Mouse (Mus musculus): Measurements from ENCODE around the gene Parva. TPM values are rescaled to one million over a fixed set of nuclear protein-coding genes. Genes with fewer than 3 reads are reported as not detected.

Gene Parva
- polyA plus RNA-seq, 1 experiment = 230 TPM

GRCm38 (mm10) chr7:112397786-112398185 lies 29.5 kb upstream of the Parva start:
- Histone ChIP-seq H3K4me3 (ENCODE audit: insufficient read depth, low read length) (no peak overlapping the region), H3K4me1 (ENCODE audit: control insufficient read depth, insufficient read depth, low read length) (no peaks in the 10 kb centered on the region), H3K27ac (ENCODE audit: insufficient read depth, low read length) (no peak overlapping the region)
- TF ChIP-seq CTCF (IDR thresholded peaks at IDR 0.05; ENCODE audit: borderline replicate concordance, insufficient read depth, low read length) (no peak), POLR2A (IDR thresholded peaks at IDR 0.05; ENCODE audit: low read depth, low read length) (no peak)

DNA sequence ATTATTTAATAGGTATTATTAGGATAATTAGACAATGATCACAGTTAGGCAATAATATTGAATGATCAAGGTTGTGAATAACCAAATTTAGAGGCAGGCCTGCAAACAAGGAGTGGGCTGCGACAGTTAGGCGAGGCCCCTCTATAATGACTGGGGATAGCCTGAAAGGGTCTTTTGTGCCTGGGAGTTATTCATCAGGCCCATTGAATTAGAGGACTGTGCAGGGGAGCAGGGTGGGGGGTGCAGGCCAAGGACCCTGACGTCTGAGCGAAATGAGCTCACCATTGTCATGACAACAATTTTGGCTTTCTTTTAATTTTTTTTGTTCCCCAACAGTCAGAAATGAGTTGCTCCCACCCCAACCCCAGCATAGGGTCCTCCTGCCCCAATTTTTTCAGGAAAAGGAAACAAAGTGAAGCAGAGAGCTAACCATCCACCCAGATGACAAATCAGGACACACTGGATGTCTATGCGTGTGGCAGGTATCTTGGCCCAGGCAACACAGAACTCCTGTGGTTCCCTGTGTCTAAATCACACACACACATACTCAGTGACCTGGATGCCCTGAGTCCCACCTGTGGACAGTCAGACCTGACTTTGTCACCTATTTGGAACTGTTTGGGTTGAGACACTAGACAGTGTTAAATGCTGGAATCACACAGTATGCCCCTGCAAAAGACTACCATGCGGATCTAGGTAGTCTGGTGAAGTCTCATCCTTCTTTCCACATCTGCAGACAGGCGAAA lies 27.7 kb upstream of the Parva start:
- no peak overlapping the region for H3K4me3 ChIP-seq (ENCODE audit: insufficient read depth, low read length)
- H3K4me1 ChIP-seq (ENCODE audit: control insufficient read depth, insufficient read depth, low read length) = no peaks in the 10 kb centered on the region
- TF ChIP-seq POLR2A (IDR thresholded peaks at IDR 0.05; ENCODE audit: low read depth, low read length) = no peak
- no peak for TF ChIP-seq CTCF (IDR thresholded peaks at IDR 0.05; ENCODE audit: borderline replicate concordance, insufficient read depth, low read length)
- no peak overlapping the region for H3K27ac ChIP-seq (ENCODE audit: insufficient read depth, low read length)

DNA sequence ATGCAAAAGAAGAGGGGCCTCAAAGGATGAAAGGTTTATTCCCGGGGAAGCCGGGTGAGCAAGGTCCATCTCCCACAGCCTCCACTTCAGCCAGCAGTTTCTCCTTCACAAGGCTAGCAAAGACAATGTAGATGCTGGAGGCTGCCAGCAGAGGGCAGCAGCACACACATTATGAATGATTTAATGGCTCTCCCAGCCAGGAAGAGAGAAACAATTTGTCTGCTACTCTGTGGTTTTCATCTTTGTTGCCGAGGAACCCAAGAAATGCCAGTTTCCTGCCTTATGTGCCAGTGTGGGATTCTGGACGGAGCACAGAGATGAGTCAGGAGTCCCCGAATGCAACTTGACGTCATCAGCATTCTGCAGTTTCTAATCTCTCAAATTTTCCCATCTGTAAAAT lies 27.1 kb upstream of the Parva start:
- no peaks in the 10 kb centered on the region for H3K4me1 ChIP-seq (ENCODE audit: control insufficient read depth, insufficient read depth, low read length)
- TF ChIP-seq POLR2A (IDR thresholded peaks at IDR 0.05; ENCODE audit: low read depth, low read length) (no peak), CTCF (IDR thresholded peaks at IDR 0.05; ENCODE audit: borderline replicate concordance, insufficient read depth, low read length) (peak; percentile 86)
- H3K27ac ChIP-seq (ENCODE audit: insufficient read depth, low read length) = no peak overlapping the region
- H3K4me3 ChIP-seq (ENCODE audit: insufficient read depth, low read length) = no peak overlapping the region

GRCm38 (mm10) chr7:112405061-112405460 lies 22.2 kb upstream of the Parva start:
- Histone ChIP-seq H3K4me3 (ENCODE audit: insufficient read depth, low read length) (no peak overlapping the region), H3K4me1 (ENCODE audit: control insufficient read depth, insufficient read depth, low read length) (peaks cover 14% of the 10 kb centered on the region; the same call in 1 of the 2 replicates), H3K27ac (ENCODE audit: insufficient read depth, low read length) (no peak overlapping the region)
- no peak for TF ChIP-seq POLR2A (IDR thresholded peaks at IDR 0.05; ENCODE audit: low read depth, low read length)
- no peak for TF ChIP-seq CTCF (IDR thresholded peaks at IDR 0.05; ENCODE audit: borderline replicate concordance, insufficient read depth, low read length)

DNA sequence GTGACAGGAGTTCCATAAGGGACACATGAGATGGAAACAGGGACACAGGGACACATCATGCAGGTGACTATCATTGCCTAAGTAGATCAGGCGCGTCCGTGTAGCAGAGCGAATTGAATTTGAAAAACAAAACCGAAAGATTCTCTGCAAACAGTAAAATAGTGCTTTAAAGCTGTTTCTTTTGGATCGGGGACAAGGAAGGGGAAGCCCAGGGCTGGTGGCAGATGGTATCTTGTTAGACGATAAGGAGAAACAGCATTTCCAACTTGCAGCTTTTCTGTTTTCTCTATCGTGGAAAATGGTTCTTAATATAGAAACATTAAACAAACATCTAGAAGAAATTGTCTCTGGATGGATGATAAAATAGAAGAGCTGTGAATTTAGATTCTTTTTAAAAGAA lies 21.7 kb upstream of the Parva start:
- H3K27ac ChIP-seq (ENCODE audit: insufficient read depth, low read length) = no peak overlapping the region
- H3K4me1 ChIP-seq (ENCODE audit: control insufficient read depth, insufficient read depth, low read length) = peaks cover 14% of the 10 kb centered on the region; the same call in 1 of the 2 replicates
- H3K4me3 ChIP-seq (ENCODE audit: insufficient read depth, low read length) = no peak overlapping the region
- TF ChIP-seq CTCF (IDR thresholded peaks at IDR 0.05; ENCODE audit: borderline replicate concordance, insufficient read depth, low read length) = no peak
- TF ChIP-seq POLR2A (IDR thresholded peaks at IDR 0.05; ENCODE audit: low read depth, low read length) = no peak

DNA sequence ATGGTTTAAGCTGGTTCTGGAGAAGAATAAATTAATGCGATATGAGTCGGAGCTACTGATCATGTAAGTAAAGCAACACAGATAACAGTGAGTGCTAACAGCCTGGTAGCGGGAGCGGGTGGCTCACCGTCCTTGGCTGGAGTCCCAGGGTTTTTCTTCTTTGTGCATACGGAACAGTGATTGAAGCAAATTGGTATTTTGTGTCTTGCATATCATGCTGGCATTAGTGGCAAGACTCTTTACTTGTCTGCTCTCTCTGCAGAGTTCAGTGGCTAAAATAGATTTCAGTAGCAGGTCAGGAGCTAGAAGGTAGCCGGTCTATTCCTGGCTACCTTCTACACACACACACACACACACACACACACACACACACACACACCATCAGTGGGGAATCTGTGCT lies 19.7 kb upstream of the Parva start:
- Histone ChIP-seq H3K27ac (ENCODE audit: insufficient read depth, low read length) (peak overlapping the region; percentile 59), H3K4me3 (ENCODE audit: insufficient read depth, low read length) (no peak overlapping the region), H3K4me1 (ENCODE audit: control insufficient read depth, insufficient read depth, low read length) (peaks cover 14% of the 10 kb centered on the region; the same call in 1 of the 2 replicates)
- no peak for TF ChIP-seq POLR2A (IDR thresholded peaks at IDR 0.05; ENCODE audit: low read depth, low read length)
- no peak for TF ChIP-seq CTCF (IDR thresholded peaks at IDR 0.05; ENCODE audit: borderline replicate concordance, insufficient read depth, low read length)

- no peak overlapping the region for H3K27ac ChIP-seq (ENCODE audit: insufficient read depth, low read length)
Observed at GRCm38 (mm10) chr7:112409991-112410390, 17.3 kb upstream of the Parva start.

GRCm38 (mm10) chr7:112413286-112413685 lies 14.0 kb upstream of the Parva start:
- Histone ChIP-seq H3K27ac (ENCODE audit: insufficient read depth, low read length) (no peak overlapping the region), H3K4me3 (ENCODE audit: insufficient read depth, low read length) (no peak overlapping the region), H3K4me1 (ENCODE audit: control insufficient read depth, insufficient read depth, low read length) (peaks cover 14% of the 10 kb centered on the region; the same call in 1 of the 2 replicates)
- TF ChIP-seq CTCF (IDR thresholded peaks at IDR 0.05; ENCODE audit: borderline replicate concordance, insufficient read depth, low read length) = no peak
- TF ChIP-seq POLR2A (IDR thresholded peaks at IDR 0.05; ENCODE audit: low read depth, low read length) = no peak

More at GRCm38 (mm10) chr7:112409991-112410390, 17.3 kb upstream of the Parva start:
- TF ChIP-seq POLR2A (IDR thresholded peaks at IDR 0.05; ENCODE audit: low read depth, low read length) (no peak), CTCF (IDR thresholded peaks at IDR 0.05; ENCODE audit: borderline replicate concordance, insufficient read depth, low read length) (no peak)
- Histone ChIP-seq H3K4me1 (ENCODE audit: control insufficient read depth, insufficient read depth, low read length) (peaks cover 14% of the 10 kb centered on the region; the same call in 1 of the 2 replicates), H3K4me3 (ENCODE audit: insufficient read depth, low read length) (no peak overlapping the region)

DNA sequence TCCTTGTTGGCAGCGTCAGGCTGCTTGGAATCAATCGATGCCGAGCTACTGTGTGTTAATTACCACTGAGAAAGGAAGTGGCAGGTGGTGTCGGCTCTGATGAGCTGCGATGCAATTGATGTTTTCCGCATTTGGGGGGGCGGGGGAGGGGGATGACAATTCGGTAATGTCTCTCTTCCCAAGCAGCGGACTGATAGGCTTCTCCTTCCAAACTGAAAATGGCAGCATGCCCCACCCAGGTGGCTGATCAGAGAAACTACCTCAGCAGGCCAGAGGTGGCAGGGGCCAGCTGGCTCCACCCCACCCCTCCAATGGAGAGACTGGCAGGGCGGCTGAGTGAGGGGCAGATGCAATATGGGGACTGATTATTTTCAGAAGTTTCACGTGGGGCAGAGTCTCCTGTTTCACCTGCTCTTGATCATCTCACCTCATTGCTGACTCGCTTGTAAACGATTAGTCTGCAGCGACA lies 11.2 kb upstream of the Parva start:
- Histone ChIP-seq H3K4me1 (ENCODE audit: control insufficient read depth, insufficient read depth, low read length) (peaks cover 6% of the 10 kb centered on the region; the same call in 1 of the 2 replicates), H3K4me3 (ENCODE audit: insufficient read depth, low read length) (no peak overlapping the region), H3K27ac (ENCODE audit: insufficient read depth, low read length) (no peak overlapping the region)
- TF ChIP-seq POLR2A (IDR thresholded peaks at IDR 0.05; ENCODE audit: low read depth, low read length) (no peak), CTCF (IDR thresholded peaks at IDR 0.05; ENCODE audit: borderline replicate concordance, insufficient read depth, low read length) (no peak)

Data from embryonic fibroblast, embryonic 13.5 days (primary cell).